ENCODE assay signal across 16 mouse cellular contexts in genomic region chr2:77191811-77192210, GRCm38 (mm10). TPM values are rescaled to one million over a fixed set of nuclear protein-coding genes. Genes with fewer than 3 reads are reported as not detected.
"Had no signal": no experiment of that assay in that cellular context is flagged by ENCODE, and none has a peak within 500 bp of the region (broad histone marks: within the 10 kb centered on the region; RNA-seq: fewer than 3 reads in every experiment).

No protein-coding gene starts in this region.

- H3K4me1 ChIP-seq: neural tube, embryonic 15.5 days; stomach, embryonic 15.5 days had no signal

- H3K9ac ChIP-seq: neural tube, embryonic 15.5 days; stomach, embryonic 15.5 days had no signal

- H3K27ac ChIP-seq: neural tube, embryonic 15.5 days; stomach, embryonic 15.5 days; stomach, postnatal 0 days had no signal

- H3K4me3 ChIP-seq: neural tube, embryonic 15.5 days; stomach, embryonic 15.5 days had no signal

- H3K27me3 ChIP-seq: neural tube, embryonic 15.5 days; stomach, embryonic 15.5 days had no signal

- H3K9me3 ChIP-seq: neural tube, embryonic 15.5 days; stomach, embryonic 15.5 days had no signal

- H3K4me2 ChIP-seq: neural tube, embryonic 15.5 days; stomach, embryonic 15.5 days had no signal

- DNase-seq: retina, postnatal 1 day; right cerebral cortex, adult 18-20 months; right cerebral cortex, postnatal 14 days; right cerebral cortex, postnatal 25 days; right cerebral cortex, postnatal 4 days; spleen, adult 18-20 months; thymus, adult 18-20 months; thymus, adult 2 months; thymus, postnatal 14 days; thymus, postnatal 25 days; thymus, postnatal 36 days; thymus, postnatal 4 days had no signal

RNA-seq across cellular contexts. Expression of gene Ccdc141, which starts 21.4 kb away (rescaled TPM):
- total RNA-seq: neutrophil, adult 5-6 weeks had no signal
